Mouse (Mus musculus): Measurements from ENCODE around the gene Hspa12b. TPM values are rescaled to one million over a fixed set of nuclear protein-coding genes. Genes with fewer than 3 reads are reported as not detected.

Hspa12b gene
- polyA plus RNA-seq, 1 experiment from 2014 or later: 8.4 TPM

DNA sequence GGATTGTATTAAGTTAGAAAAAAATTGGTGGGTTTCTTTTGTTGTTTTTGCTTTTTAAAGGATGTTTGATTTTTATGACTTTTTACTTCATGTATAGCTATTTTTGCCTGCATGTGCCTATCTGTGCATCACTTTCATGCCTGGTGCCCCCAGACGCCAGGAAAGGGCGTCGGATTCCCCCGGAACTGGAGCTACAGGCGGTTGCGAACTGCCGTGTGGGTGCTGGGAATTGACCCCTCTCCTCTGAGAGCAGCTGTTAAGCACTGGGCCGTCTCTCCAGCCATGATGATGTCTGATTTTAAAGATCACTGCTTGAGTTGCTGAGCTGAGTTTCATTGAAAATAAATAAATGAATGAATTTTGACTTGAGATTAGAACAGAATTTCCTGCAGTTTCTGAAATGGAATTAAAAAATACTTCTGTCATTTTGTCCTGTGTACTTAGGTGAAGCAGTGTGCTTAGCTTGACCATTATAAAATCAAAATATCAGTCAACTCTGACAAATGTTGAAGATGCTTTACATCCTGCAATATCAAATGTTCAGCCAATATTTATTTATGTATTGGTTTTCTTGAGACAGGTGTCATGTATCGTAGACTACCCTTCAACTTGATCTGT lies 6.0 kb downstream of the Hspa12b start, which contains the start of gene Gm11037:
Gene Gm11037, plus strand, starts transcription at position 568 of the 618 bp plus-strand sequence.
- no peak for DNase-seq (ENCODE audit: extremely low spot score, low spot score)
- WGBS: 89% methylated on average over 9 of the region's 9 CpGs

DNA sequence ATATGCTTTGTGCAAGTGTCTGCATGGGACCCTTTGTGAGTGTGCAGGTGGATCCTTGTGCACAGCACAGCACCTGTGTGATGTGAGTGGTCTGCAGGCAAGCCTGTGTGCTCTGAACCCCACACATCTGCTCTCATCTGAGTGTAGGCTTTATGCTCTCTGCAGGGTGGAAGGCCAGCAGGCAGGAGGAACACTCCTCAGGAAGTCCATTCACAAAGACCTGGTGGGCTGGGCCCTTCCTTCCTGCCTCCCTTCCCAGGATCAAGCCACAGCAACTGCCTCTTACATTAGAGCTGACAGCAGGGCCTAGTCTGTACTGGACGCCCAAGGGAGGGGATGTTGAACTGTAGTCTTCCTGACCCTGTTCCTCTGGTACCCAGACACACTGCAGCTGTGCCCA lies 7.3 kb downstream of the Hspa12b start:
- no peaks in the 10 kb centered on the region for H3K9me3 ChIP-seq
- H3K4me1 ChIP-seq: peaks cover 36% of the 10 kb centered on the region
- H3K27me3 ChIP-seq (ENCODE audit: poor library complexity, severe bottlenecking): no peaks in the 10 kb centered on the region
- no peak overlapping the region for H3K4me3 ChIP-seq
- H3K36me3 ChIP-seq (replicated peaks): peaks cover 20% of the 10 kb centered on the region; the same call in 1 of the 2 replicates
- 55% methylated on average over 1 of the region's 1 CpGs for WGBS
- H3K27ac ChIP-seq: peak overlapping the region; percentile 8; the same call in 1 of the 2 replicates
- no peak for DNase-seq (ENCODE audit: extremely low spot score, low spot score)

More for the DNA sequence above, 6.0 kb downstream of the Hspa12b start, which contains the start of gene Gm11037:
- Histone ChIP-seq H3K27ac (no peak within 1 kb of the TSS), H3K4me1 (peaks cover 41% of the 10 kb centered on the region), H3K9me3 (no peaks in the 10 kb centered on the region), H3K4me3 (no peak within 1 kb of the TSS), H3K27me3 (ENCODE audit: poor library complexity, severe bottlenecking) (0 out of 2 replicates have a peak, but pooled peaks cover 6% of the 10 kb centered on the region), H3K36me3 (replicated peaks) (peaks cover 9% of the 10 kb centered on the region; the same call in 1 of the 2 replicates)

DNA sequence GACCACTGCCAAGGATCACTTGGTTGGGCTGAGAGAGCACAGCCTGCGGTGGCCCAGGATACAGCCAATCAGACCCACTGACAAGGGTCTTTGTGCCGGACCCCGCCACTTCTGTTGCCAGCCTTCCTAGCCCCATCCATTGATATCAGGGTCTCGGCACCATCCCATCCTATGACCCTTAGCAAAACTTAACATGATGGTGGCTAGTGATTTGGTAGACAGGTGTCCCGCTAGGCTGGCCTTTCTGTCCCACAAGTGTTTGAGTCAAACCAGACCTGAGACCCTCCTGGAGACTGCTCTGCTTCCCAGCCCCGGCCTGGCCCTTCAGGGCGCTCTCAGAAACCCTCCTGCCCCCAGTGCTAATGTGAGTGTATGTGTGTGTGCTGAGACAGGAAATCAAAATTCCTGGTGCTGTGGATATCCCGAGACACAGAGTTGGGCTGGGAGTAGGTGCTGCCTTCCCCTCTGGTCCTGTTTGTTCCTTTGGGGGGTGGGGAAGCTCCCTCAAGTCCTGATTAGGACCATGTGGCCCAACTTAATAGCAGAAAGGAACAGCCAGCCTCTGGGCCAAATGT lies 7.8 kb downstream of the Hspa12b start:
- Histone ChIP-seq H3K9me3 (no peaks in the 10 kb centered on the region), H3K36me3 (replicated peaks) (peaks cover 23% of the 10 kb centered on the region; the same call in 1 of the 2 replicates), H3K4me3 (no peak overlapping the region), H3K27ac (peak overlapping the region; percentile 66), H3K4me1 (peaks cover 33% of the 10 kb centered on the region), H3K27me3 (ENCODE audit: poor library complexity, severe bottlenecking) (no peaks in the 10 kb centered on the region)
- DNase-seq (ENCODE audit: extremely low spot score, low spot score): no peak
- 79% methylated on average over 8 of the region's 8 CpGs for WGBS

DNA sequence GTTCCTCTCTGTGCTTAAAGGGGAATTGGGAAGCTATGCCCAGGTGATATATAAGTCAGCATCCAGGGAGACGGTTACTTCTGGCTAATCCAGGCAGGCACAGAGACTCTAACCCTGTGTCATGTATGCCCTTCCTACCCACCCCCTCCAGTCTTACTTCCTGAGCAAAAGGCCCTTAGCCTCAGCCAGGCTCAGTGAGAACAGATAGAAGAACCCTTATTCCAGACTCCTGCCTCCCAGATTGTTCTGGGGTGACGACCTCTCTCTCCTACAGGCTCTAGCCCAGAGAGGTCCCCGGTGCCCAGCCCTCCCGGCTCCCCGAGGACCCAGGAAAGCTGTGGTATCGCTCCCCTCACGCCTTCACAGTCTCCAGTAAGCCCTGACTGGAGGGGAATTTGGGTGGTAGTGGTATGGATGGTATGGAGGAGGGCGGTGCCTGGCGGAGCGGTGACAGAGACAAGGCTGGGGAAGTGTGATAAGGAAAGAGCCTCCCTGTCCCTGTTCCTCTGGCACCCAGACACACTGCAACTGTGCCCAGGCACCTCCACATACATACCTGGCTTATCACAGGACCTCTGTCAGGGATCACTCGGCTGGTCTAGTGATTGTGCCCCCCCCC lies 8.6 kb downstream of the Hspa12b start:
- Histone ChIP-seq H3K9me3 (no peaks in the 10 kb centered on the region), H3K27ac (peak overlapping the region; percentile 66), H3K27me3 (ENCODE audit: poor library complexity, severe bottlenecking) (no peaks in the 10 kb centered on the region), H3K4me1 (peaks cover 39% of the 10 kb centered on the region), H3K36me3 (replicated peaks) (peaks cover 23% of the 10 kb centered on the region; the same call in 1 of the 2 replicates), H3K4me3 (no peak overlapping the region)
- 73% methylated on average over 11 of the region's 11 CpGs for WGBS
- no peak for DNase-seq (ENCODE audit: extremely low spot score, low spot score)

DNA sequence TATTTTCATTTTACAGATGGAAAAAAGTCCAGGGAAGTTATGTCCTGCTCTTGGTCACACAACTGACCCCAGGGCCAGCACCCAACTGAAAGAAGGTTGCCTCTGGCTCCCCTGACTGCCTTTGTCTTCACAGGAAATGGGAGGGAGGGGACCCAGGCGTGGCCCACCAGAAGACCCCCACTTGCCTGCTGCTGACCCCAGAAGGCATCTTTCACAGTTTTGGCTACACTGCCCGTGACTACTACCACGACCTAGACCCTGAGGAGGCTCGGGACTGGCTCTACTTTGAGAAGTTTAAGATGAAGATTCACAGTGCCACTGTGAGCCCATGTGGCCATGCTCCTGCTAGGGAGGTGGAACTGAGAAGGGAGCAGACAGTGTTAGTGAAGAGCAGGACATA lies 11.2 kb downstream of the Hspa12b start:
- peaks cover 57% of the 10 kb centered on the region for H3K4me1 ChIP-seq
- no peak for DNase-seq (ENCODE audit: extremely low spot score, low spot score)
- WGBS: 88% methylated on average over 4 of the region's 4 CpGs
- H3K4me3 ChIP-seq: no peak overlapping the region
- no peak overlapping the region for H3K27ac ChIP-seq
- no peaks in the 10 kb centered on the region for H3K9me3 ChIP-seq
- no peaks in the 10 kb centered on the region for H3K27me3 ChIP-seq (ENCODE audit: poor library complexity, severe bottlenecking)
- H3K36me3 ChIP-seq (replicated peaks): peaks cover 31% of the 10 kb centered on the region

DNA sequence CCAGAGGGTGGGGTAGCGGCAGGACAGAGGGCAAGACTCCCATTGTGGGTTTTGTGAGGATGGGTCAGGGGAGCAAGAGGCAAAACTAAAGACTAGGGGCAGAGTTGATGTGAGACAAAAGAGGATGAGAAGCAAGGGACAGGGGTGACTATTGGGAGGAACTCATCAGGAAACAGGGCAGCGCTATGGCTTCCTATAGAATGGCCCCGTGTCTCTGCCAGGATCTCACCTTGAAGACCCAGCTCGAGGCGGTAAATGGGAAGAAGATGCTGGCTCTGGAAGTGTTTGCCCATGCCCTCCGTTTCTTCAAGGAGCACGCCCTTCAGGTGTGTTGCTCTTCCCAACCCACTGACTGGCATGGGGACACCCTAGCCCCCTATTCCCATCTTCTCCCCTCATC lies 11.7 kb downstream of the Hspa12b start:
- peaks cover 36% of the 10 kb centered on the region for H3K36me3 ChIP-seq (replicated peaks)
- DNase-seq (ENCODE audit: extremely low spot score, low spot score): no peak
- H3K4me3 ChIP-seq: no peak overlapping the region
- peaks cover 58% of the 10 kb centered on the region for H3K4me1 ChIP-seq
- WGBS: 96% methylated on average over 7 of the region's 7 CpGs
- H3K9me3 ChIP-seq: no peaks in the 10 kb centered on the region
- H3K27ac ChIP-seq: no peak overlapping the region
- no peaks in the 10 kb centered on the region for H3K27me3 ChIP-seq (ENCODE audit: poor library complexity, severe bottlenecking)

DNA sequence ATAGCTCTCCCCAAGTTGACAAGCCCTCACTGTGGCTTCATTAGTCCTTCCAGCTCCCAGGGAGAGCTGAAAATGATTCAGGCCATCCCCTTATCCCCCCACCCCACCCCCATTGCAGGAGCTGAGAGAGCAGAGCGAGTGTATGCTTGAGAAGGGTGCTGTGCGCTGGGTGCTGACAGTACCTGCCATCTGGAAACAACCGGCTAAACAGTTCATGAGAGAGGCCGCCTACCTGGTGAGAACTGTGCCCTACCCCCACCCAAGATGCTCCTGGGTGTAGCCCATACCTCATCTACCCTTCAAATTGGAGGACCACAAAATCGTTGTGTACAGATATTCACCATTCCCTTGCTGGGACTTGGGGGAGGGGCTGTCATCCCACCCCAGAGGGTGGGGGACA lies 12.2 kb downstream of the Hspa12b start:
- H3K27ac ChIP-seq: no peak overlapping the region
- H3K4me1 ChIP-seq: peaks cover 53% of the 10 kb centered on the region
- no peak overlapping the region for H3K4me3 ChIP-seq
- H3K36me3 ChIP-seq (replicated peaks): peaks cover 40% of the 10 kb centered on the region
- no peaks in the 10 kb centered on the region for H3K27me3 ChIP-seq (ENCODE audit: poor library complexity, severe bottlenecking)
- no peaks in the 10 kb centered on the region for H3K9me3 ChIP-seq
- DNase-seq (ENCODE audit: extremely low spot score, low spot score): no peak
- 94% methylated on average over 5 of the region's 5 CpGs for WGBS

DNA sequence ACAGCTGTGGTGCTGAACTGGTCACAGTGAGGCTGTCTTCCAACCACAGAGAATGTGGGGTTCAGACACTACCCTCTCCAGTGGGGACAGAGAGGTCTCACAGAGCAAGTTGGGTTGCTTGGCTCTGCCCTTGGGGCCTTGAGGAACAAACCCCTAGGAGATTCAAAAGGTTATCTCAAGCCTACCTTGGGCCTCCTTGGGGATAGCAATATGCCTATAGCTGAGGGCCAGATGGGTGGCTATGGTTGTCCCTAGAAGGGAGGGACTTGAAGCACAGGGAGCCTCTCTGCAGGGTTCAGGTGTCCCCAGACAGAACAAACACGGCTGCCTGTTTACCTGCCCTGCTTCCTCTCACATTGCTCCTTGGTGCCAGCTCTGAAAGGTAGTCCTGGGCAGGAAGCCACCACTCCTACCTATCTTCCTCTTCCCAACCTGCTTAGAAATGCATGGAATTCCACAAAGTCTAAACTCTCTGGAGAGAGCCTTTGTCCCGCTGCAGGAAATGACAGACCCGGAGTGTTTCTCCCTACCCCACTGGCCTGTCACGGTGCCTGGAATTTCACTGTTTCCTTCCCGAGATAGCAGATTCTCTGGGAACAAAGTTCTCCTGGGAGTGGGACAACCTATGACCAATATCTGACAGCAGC lies 12.9 kb downstream of the Hspa12b start:
- no peak for DNase-seq (ENCODE audit: extremely low spot score, low spot score)
- Histone ChIP-seq H3K27ac (0 out of 2 replicates have a peak overlapping the region, but pooled peaks have one; percentile 41), H3K4me1 (peaks cover 47% of the 10 kb centered on the region), H3K27me3 (ENCODE audit: poor library complexity, severe bottlenecking) (no peaks in the 10 kb centered on the region), H3K36me3 (replicated peaks) (peaks cover 47% of the 10 kb centered on the region), H3K4me3 (no peak overlapping the region), H3K9me3 (no peaks in the 10 kb centered on the region)
- WGBS: 78% methylated on average over 5 of the region's 5 CpGs

DNA sequence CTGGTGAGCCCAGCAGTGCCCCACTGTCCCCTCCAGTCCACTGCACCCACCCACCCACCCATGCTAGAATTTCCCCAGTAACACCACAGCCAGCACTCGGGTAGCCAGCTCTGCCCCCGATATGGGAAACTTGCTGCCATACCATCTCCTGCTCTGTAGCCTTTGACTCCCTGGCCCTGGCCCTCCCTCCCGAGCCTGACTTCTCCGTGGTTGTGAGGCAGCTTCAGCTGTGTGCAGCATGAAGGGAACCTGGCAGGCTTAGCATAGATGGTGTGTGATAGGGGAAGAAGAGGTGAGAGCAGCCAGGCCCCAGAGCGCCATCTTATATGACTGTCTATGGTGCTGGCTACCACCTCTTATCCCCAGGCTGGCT lies 13.4 kb downstream of the Hspa12b start:
- 72% methylated on average over 5 of the region's 5 CpGs for WGBS
- peaks cover 42% of the 10 kb centered on the region for H3K4me1 ChIP-seq
- no peak for DNase-seq (ENCODE audit: extremely low spot score, low spot score)
- H3K36me3 ChIP-seq (replicated peaks): peaks cover 52% of the 10 kb centered on the region
- no peaks in the 10 kb centered on the region for H3K27me3 ChIP-seq (ENCODE audit: poor library complexity, severe bottlenecking)
- H3K4me3 ChIP-seq: no peak overlapping the region
- H3K9me3 ChIP-seq: no peaks in the 10 kb centered on the region
- 0 out of 2 replicates have a peak overlapping the region, but pooled peaks have one; percentile 41 for H3K27ac ChIP-seq

DNA sequence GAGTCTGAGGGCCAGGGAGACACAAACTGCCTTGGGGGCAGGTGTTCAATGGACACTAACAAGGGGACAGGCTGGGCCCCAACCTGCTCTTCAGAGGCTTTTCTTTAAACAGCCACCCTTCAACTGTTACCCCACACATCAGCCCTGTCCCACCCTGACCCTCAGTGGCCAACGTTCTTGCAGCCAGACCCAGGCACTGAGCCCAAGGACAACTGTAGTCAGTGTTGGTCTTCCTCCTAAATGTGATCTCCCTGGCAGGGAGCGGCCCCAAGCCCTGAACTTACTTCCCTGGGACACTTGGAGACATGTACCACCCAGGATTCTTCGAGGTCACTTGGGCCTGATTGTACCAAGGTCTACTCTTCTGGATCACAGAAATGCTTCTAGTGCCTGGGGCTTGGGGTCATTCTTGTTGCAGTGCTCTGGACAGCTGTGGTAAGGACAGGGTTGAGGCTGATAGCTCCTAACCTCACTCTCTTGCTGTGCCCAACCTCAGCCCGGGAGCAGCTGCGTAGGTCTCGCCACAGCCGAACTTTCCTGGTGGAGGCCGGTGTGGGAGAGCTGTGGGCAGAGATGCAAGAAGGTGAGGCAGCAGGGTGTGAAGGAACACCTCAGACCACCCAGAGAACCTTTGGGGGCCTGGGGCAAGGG lies 14.4 kb downstream of the Hspa12b start:
- Histone ChIP-seq H3K9me3 (no peaks in the 10 kb centered on the region), H3K27me3 (ENCODE audit: poor library complexity, severe bottlenecking) (no peaks in the 10 kb centered on the region), H3K27ac (no peak overlapping the region), H3K36me3 (replicated peaks) (peaks cover 62% of the 10 kb centered on the region), H3K4me3 (no peak overlapping the region), H3K4me1 (peaks cover 35% of the 10 kb centered on the region)
- DNase-seq (ENCODE audit: extremely low spot score, low spot score): no peak
- WGBS: 92% methylated on average over 8 of the region's 8 CpGs

DNA sequence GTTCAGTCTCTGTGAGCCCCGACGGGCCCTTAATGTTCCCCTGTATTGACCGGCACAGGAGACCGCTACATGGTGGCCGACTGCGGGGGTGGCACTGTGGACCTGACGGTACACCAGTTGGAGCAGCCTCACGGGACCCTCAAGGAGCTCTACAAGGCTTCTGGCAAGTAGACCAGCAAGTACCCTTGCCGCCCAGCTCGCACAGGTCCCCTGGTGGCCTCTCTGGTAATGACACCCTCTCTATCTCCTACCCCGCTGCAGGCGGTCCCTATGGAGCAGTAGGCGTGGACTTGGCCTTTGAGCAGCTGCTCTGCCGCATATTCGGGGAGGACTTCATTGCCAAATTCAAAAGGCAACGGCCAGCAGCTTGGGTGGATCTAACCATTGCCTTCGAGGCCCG lies 15.5 kb downstream of the Hspa12b start:
- Histone ChIP-seq H3K4me3 (no peak overlapping the region; the same call in 1 of the 2 replicates), H3K4me1 (peaks cover 30% of the 10 kb centered on the region), H3K9me3 (no peaks in the 10 kb centered on the region), H3K27me3 (ENCODE audit: poor library complexity, severe bottlenecking) (no peaks in the 10 kb centered on the region), H3K27ac (no peak overlapping the region), H3K36me3 (replicated peaks) (peaks cover 70% of the 10 kb centered on the region)
- peak; percentile 74 for DNase-seq (ENCODE audit: extremely low spot score, low spot score)
- 38% methylated on average over 18 of the region's 18 CpGs for WGBS

DNA sequence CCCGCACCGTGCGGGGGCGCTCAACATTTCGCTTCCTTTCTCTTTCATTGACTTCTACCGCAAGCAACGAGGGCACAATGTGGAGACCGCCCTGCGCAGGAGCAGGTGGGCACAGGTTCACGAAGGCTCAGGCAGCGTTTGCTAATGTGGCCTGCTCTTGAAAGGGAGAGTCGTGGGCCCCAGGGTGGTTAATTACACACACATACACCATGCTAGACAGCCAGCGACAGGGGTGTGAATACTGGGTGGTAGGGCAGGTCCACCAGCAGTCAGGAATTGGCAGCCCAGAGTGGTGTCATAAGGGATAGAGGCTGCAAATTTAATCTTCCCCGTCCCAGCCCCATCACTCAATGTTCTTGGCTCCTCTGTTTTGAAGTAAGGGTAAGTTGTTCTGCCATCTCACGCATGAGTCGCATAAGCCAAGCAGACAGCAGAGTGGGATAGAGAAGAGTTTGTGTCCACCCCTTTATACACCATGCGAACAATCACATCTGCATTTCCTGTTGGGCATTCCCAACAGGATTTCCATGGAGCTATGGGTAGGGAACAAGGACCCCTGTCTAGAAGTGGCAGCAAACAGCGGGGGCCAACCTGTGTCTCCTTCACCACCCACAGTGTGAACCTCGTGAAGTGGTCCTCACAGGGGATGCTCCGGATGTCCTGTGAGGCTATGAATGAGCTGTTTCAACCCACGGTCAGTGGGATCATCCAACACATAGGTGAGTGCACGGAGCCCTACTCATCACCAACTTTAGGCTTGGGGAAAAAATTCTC lies 16.1 kb downstream of the Hspa12b start:
- no peaks in the 10 kb centered on the region for H3K9me3 ChIP-seq
- peaks cover 26% of the 10 kb centered on the region for H3K4me1 ChIP-seq
- no peak overlapping the region for H3K27ac ChIP-seq
- peaks cover 71% of the 10 kb centered on the region for H3K36me3 ChIP-seq (replicated peaks)
- H3K4me3 ChIP-seq: no peak overlapping the region; the same call in 1 of the 2 replicates
- DNase-seq (ENCODE audit: extremely low spot score, low spot score): no peak
- H3K27me3 ChIP-seq (ENCODE audit: poor library complexity, severe bottlenecking): no peaks in the 10 kb centered on the region
- 68% methylated on average over 22 of the region's 22 CpGs for WGBS

Data from forebrain, embryonic 10.5 days (tissue).